34 mouse cellular contexts compared by ENCODE assay signal in genomic region chr2:25369996-25370395, GRCm38 (mm10). TPM values are rescaled to one million over a fixed set of nuclear protein-coding genes. Genes with fewer than 3 reads are reported as not detected.
A peak's percentile ranks its signal among the peaks of the same experiment; 100 is the strongest.
DNase-seq lines count a peak whose midpoint lies in the region; ATAC-seq lines count a peak whose summit lies in the region.
"Had no signal": no experiment of that assay in that cellular context is flagged by ENCODE, and none has a peak within 500 bp of the region (broad histone marks: within the 10 kb centered on the region; RNA-seq: fewer than 3 reads in every experiment).

No protein-coding gene starts in this region.

- H3K27me3 ChIP-seq in erythroblast, embryonic 14.5 days (ENCODE audit: control insufficient read depth) = peaks cover 26% of the 10 kb centered on the region
- 0 out of 2 replicates have a peak, but pooled peaks cover 2% of the 10 kb centered on the region for H3K27me3 ChIP-seq in liver, embryonic 11.5 days (replicated peaks; ENCODE audit: control insufficient read depth, insufficient read depth, low read length)
- H3K27me3 ChIP-seq in liver, embryonic 16.5 days (ENCODE audit: control insufficient read depth, insufficient read depth, low read depth, low read length) = peaks cover 6% of the 10 kb centered on the region; the same call in 1 of the 2 replicates

- peak overlapping the region; percentile 52 for H3K4me3 ChIP-seq in erythroblast, embryonic 14.5 days (replicated peaks)
- 0 out of 2 replicates have a peak overlapping the region, but pooled peaks have one; percentile 3 for H3K4me3 ChIP-seq in liver, embryonic 11.5 days (ENCODE audit: low read depth, low read length)
- H3K4me3 ChIP-seq in liver, embryonic 16.5 days (ENCODE audit: low read depth, low read length) = 0 out of 2 replicates have a peak overlapping the region, but pooled peaks have one; percentile 4
- H3K4me3 ChIP-seq: heart, embryonic 10.5 days; heart, embryonic 15.5 days; kidney, embryonic 15.5 days; layer of hippocampus, adult 2 months had no signal

- peak overlapping the region; percentile 67 for H3K27ac ChIP-seq in liver, embryonic 11.5 days (ENCODE audit: low read depth, low read length)
- peak overlapping the region; percentile 15; the same call in 1 of the 2 replicates for H3K27ac ChIP-seq in liver, embryonic 16.5 days (ENCODE audit: low read length)
- H3K27ac ChIP-seq: heart, embryonic 10.5 days; heart, embryonic 15.5 days; kidney, embryonic 15.5 days; layer of hippocampus, adult 2 months had no signal

- H3K36me3 ChIP-seq in erythroblast, embryonic 14.5 days (ENCODE audit: control insufficient read depth) = peaks cover 15% of the 10 kb centered on the region
- H3K36me3 ChIP-seq in liver, embryonic 11.5 days (ENCODE audit: control insufficient read depth, insufficient read depth, low read length) = peaks cover 6% of the 10 kb centered on the region; the same call in 1 of the 2 replicates
- H3K36me3 ChIP-seq in liver, embryonic 16.5 days (ENCODE audit: control insufficient read depth, insufficient read depth) = no peaks in the 10 kb centered on the region
- H3K36me3 ChIP-seq: heart, embryonic 15.5 days had no signal

- ATAC-seq in erythroblast, adult 5-6 weeks (replicated peaks; ENCODE audit: low FRiP score, poor library complexity, severe bottlenecking) = no peak
- peak; percentile 80 for ATAC-seq in liver, embryonic 11.5 days (replicated peaks; ENCODE audit: low FRiP score)
- ATAC-seq in liver, embryonic 16.5 days (ENCODE audit: low read depth) = peak; percentile 36
- ATAC-seq: forebrain, embryonic 16.5 days; hindbrain, embryonic 16.5 days; midbrain, embryonic 16.5 days had no signal

- peak; percentile 49 for DNase-seq in induced T-regulatory cell, adult 2 months (ENCODE audit: low read depth)
- DNase-seq in liver, embryonic 11.5 days (ENCODE audit: low spot score) = no peak
- DNase-seq in T-cell, adult 2 months (ENCODE audit: low spot score) = no peak
- no peak for DNase-seq in heart, adult 8-10 months (ENCODE audit: low spot score)
- DNase-seq in left cerebral cortex, postnatal 14 days (ENCODE audit: low spot score in 2 of 2) = no peak
- DNase-seq: adrenal gland, postnatal 25 days; cerebellum, adult 11 months; cerebellum, adult 9-10 months; cerebellum, postnatal 36 days; gastrocnemius, postnatal 10 days; kidney, adult 18-20 months; kidney, postnatal 25 days; left cerebral cortex, postnatal 4 days; lung, embryonic 14.5 days; lung, postnatal 14 days; right cerebral cortex, postnatal 4 days had no signal

- 46% methylated on average over 3 of the region's 3 CpGs for WGBS in liver, embryonic 11.5 days
- 32% methylated on average over 3 of the region's 3 CpGs for WGBS in liver, embryonic 16.5 days (ENCODE audit: insufficient replicate concordance)

- peaks cover 73% of the 10 kb centered on the region for H3K4me1 ChIP-seq in erythroblast, embryonic 14.5 days (ENCODE audit: control insufficient read depth)
- peaks cover 37% of the 10 kb centered on the region for H3K4me1 ChIP-seq in liver, embryonic 11.5 days (replicated peaks; ENCODE audit: control insufficient read depth, insufficient read depth, low read length)
- H3K4me1 ChIP-seq in liver, embryonic 16.5 days (ENCODE audit: control insufficient read depth, low read depth, low read length) = peaks cover 43% of the 10 kb centered on the region

- intact Hi-C loops in left cerebral cortex, postnatal 14 days (cut with DNase I) = no loop called here

- no peaks in the 10 kb centered on the region for H3K9me3 ChIP-seq in erythroblast, embryonic 14.5 days (ENCODE audit: control insufficient read depth, low read length)
- H3K9me3 ChIP-seq in liver, embryonic 11.5 days (ENCODE audit: control insufficient read depth, low read length) = no peaks in the 10 kb centered on the region
- H3K9me3 ChIP-seq in liver, embryonic 16.5 days (replicated peaks; ENCODE audit: control insufficient read depth, low read length) = no peaks in the 10 kb centered on the region
- H3K9me3 ChIP-seq: heart, embryonic 10.5 days; heart, embryonic 15.5 days; kidney, embryonic 15.5 days had no signal

- H3K9ac ChIP-seq in liver, embryonic 11.5 days (ENCODE audit: low read depth, low read length) = peak overlapping the region; percentile 46; the same call in 1 of the 2 replicates
- no peak overlapping the region for H3K9ac ChIP-seq in liver, embryonic 16.5 days (ENCODE audit: low read depth, low read length)
- H3K9ac ChIP-seq: heart, embryonic 15.5 days; kidney, embryonic 15.5 days; lung, embryonic 14.5 days had no signal

- H3K4me2 ChIP-seq in liver, embryonic 11.5 days = peak overlapping the region; percentile 59
- H3K4me2 ChIP-seq in liver, embryonic 16.5 days (ENCODE audit: low read depth, low read length) = peak overlapping the region; percentile 49
- H3K4me2 ChIP-seq: heart, embryonic 15.5 days; kidney, embryonic 15.5 days; lung, embryonic 14.5 days; midbrain, embryonic 11.5 days had no signal

RNA-seq across cellular contexts. Expression of gene Sapcd2, which starts 2.1 kb away (rescaled TPM):
- 10.3 and 12.6 TPM in 2 replicates for polyA plus RNA-seq in erythroblast, embryonic 14.5 days (2012)
- 3.3 and 8.8 TPM in 2 replicates for total RNA-seq in erythroblast, adult 5-6 weeks (2015; ENCODE audit: low replicate concordance)
- total RNA-seq in erythroblast, adult 5-6 weeks (2017; ENCODE audit: low replicate concordance) = 0.98 and 8.0 TPM in 2 replicates
- 45.3 and 51.0 TPM in 2 replicates for polyA plus RNA-seq in liver, embryonic 11.5 days (2014; fragmentation: Nextera tagmentation; extraction: Ambion mirVana)
- polyA plus RNA-seq in liver, embryonic 16.5 days (2015; fragmentation: Nextera tagmentation; extraction: Ambion mirVana) = 14.7 and 16.2 TPM in 2 replicates
- total RNA-seq in heart, adult 8-10 months (2022) = not detected
- total RNA-seq in left cerebral cortex, postnatal 14 days (2021) = 1 to 10 TPM; 6.2 to 7.0 TPM
- total RNA-seq: adrenal gland, adult 18-20 months; neutrophil, adult 5-6 weeks had no signal

RNA-seq across cellular contexts. Expression of gene Uap1l1, which starts 4.5 kb away (rescaled TPM):
- polyA plus RNA-seq in erythroblast, embryonic 14.5 days (2012) = 0.04 and 0.17 TPM in 2 replicates
- 7.7 and 13.3 TPM in 2 replicates for total RNA-seq in erythroblast, adult 5-6 weeks (2015; ENCODE audit: low replicate concordance)
- total RNA-seq in erythroblast, adult 5-6 weeks (2017; ENCODE audit: low replicate concordance) = 0.51 and 3.9 TPM in 2 replicates
- polyA plus RNA-seq in liver, embryonic 11.5 days (2014; fragmentation: Nextera tagmentation; extraction: Ambion mirVana) = 15.6 and 17.8 TPM in 2 replicates
- 12.6 and 14.0 TPM in 2 replicates for polyA plus RNA-seq in liver, embryonic 16.5 days (2015; fragmentation: Nextera tagmentation; extraction: Ambion mirVana)
- total RNA-seq in heart, adult 8-10 months (2022) = 10 to 100 TPM in 1 of 4 experiments, 1 to 10 TPM in 3; 8.9 to 10.7 (median 9.5) TPM
- total RNA-seq in left cerebral cortex, postnatal 14 days (2021) = 10 to 100 TPM; 12.2 to 14.8 TPM

RNA-seq across cellular contexts. Expression of gene Dpp7, which starts 13.8 kb away (rescaled TPM):
- polyA plus RNA-seq in erythroblast, embryonic 14.5 days (2012) = 0.24 and 0.76 TPM in 2 replicates
- 13.3 TPM in 1 of 2 replicates, not detected in the other for total RNA-seq in erythroblast, adult 5-6 weeks (2015; ENCODE audit: low replicate concordance)
- 2.6 TPM in 1 of 2 replicates, not detected in the other for total RNA-seq in erythroblast, adult 5-6 weeks (2017; ENCODE audit: low replicate concordance)
- polyA plus RNA-seq in liver, embryonic 11.5 days (2014; fragmentation: Nextera tagmentation; extraction: Ambion mirVana) = 17.4 and 18.3 TPM in 2 replicates
- polyA plus RNA-seq in liver, embryonic 16.5 days (2015; fragmentation: Nextera tagmentation; extraction: Ambion mirVana) = 10.8 and 11.5 TPM in 2 replicates
- total RNA-seq in heart, adult 8-10 months (2022) = 1 to 10 TPM; 3.8 to 5.2 (median 5.1) TPM
- total RNA-seq in left cerebral cortex, postnatal 14 days (2021) = 10 to 100 TPM; 28.0 to 31.6 TPM

RNA-seq across cellular contexts. Expression of gene Entpd2, which starts 25.7 kb away (rescaled TPM):
- polyA plus RNA-seq in erythroblast, embryonic 14.5 days (2012) = not detected in 2 replicates
- total RNA-seq in erythroblast, adult 5-6 weeks (2015; ENCODE audit: low replicate concordance) = not detected in 2 replicates
- total RNA-seq in erythroblast, adult 5-6 weeks (2017; ENCODE audit: low replicate concordance) = not detected in 2 replicates
- polyA plus RNA-seq in liver, embryonic 11.5 days (2014; fragmentation: Nextera tagmentation; extraction: Ambion mirVana) = 0.25 and 0.45 TPM in 2 replicates
- 0.54 and 1.0 TPM in 2 replicates for polyA plus RNA-seq in liver, embryonic 16.5 days (2015; fragmentation: Nextera tagmentation; extraction: Ambion mirVana)
- 10 to 100 TPM; 11.6 to 14.4 (median 12.6) TPM for total RNA-seq in heart, adult 8-10 months (2022)
- total RNA-seq in left cerebral cortex, postnatal 14 days (2021) = 10 to 100 TPM; 14.7 to 17.5 TPM
- total RNA-seq: granulocyte monocyte progenitor cell, adult 5-6 weeks; neutrophil, adult 5-6 weeks had no signal
- polyA plus RNA-seq: C2C12; forebrain, embryonic 11.5 days; heart, embryonic 10.5 days; hindbrain, embryonic 11.5 days; neural tube, embryonic 11.5 days had no signal

RNA-seq across cellular contexts. Expression of gene Npdc1, which starts 29.2 kb away (rescaled TPM):
- polyA plus RNA-seq in erythroblast, embryonic 14.5 days (2012) = 0.19 TPM in 1 of 2 replicates, not detected in the other
- not detected in 2 replicates for total RNA-seq in erythroblast, adult 5-6 weeks (2015; ENCODE audit: low replicate concordance)
- not detected in 2 replicates for total RNA-seq in erythroblast, adult 5-6 weeks (2017; ENCODE audit: low replicate concordance)
- polyA plus RNA-seq in liver, embryonic 11.5 days (2014; fragmentation: Nextera tagmentation; extraction: Ambion mirVana) = 7.0 and 8.1 TPM in 2 replicates
- 4.7 and 4.8 TPM in 2 replicates for polyA plus RNA-seq in liver, embryonic 16.5 days (2015; fragmentation: Nextera tagmentation; extraction: Ambion mirVana)
- total RNA-seq in heart, adult 8-10 months (2022) = 10 to 100 TPM; 25.3 to 35.8 (median 33.6) TPM
- total RNA-seq in left cerebral cortex, postnatal 14 days (2021) = 100 to 1,000 TPM; 366 to 370 TPM
- total RNA-seq: granulocyte monocyte progenitor cell, adult 5-6 weeks; neutrophil, adult 5-6 weeks had no signal
